Mouse (Mus musculus): ENCODE measurements around the gene Bach1.

GRCm38 (mm10) chr16:87774398-87774797 lies 75.7 kb downstream of the Bach1 start:
- TF ChIP-seq MYOG (IDR thresholded peaks at IDR 0.05; ENCODE audit: control insufficient read depth in 1 of 3, insufficient read depth in 1 of 3, insufficient read length in 2 of 3, low read depth in 2 of 3) (no peak), POLR2A (IDR thresholded peaks at IDR 0.05; ENCODE audit: insufficient read length, low read depth) (no peak), TCF12 (IDR thresholded peaks at IDR 0.05; ENCODE audit: insufficient read depth, poor library complexity, severe bottlenecking) (no peak)

Data from myocyte (in vitro differentiated cells).